Mouse (Mus musculus): ENCODE data around the gene Snurf. TPM values are rescaled to one million over a fixed set of nuclear protein-coding genes. Genes with fewer than 3 reads are reported as not detected.

The Snurf gene
- polyA plus RNA-seq, 1 experiment from 2014 or later: 33.8 TPM

Other genes with a start within 250 kb of the Snurf start
- gene Gm38393, start within 50 bp of the Snurf start, polyA plus RNA-seq (2015; fragmentation: Nextera tagmentation; extraction: Ambion mirVana): 0.12 and 0.67 TPM in 2 replicates
- gene Snrpn, start 135.2 kb upstream of the Snurf start, polyA plus RNA-seq (2015; fragmentation: Nextera tagmentation; extraction: Ambion mirVana): 45.6 and 49.3 TPM in 2 replicates